Mouse (Mus musculus) spleen, adult 2 months (tissue): ENCODE data around the gene Cd2bp2. TPM values are rescaled to one million over a fixed set of nuclear protein-coding genes. Genes with fewer than 3 reads are reported as not detected.

ENCODE experiments used
- DNase-seq, 2 experiments: peaks; one replicate each; pipeline versions ENCODE4 v3.0.0 to v3.0.0-alpha.2; 2012 to 2021; ENCODE audit warnings: low spot score in 2 of 2, low read depth in 1 of 2
- H3K27ac ChIP-seq: fragments of 200-500 bp; 2 replicates; pipeline ENCODE4 v1.5.1; 2012; ENCODE audit warnings: low read length, inconsistent platforms; ENCODE audit not compliant: insufficient read depth
- H3K27me3 ChIP-seq: fragments of 200-500 bp; 2 replicates; pipeline ENCODE4 v1.6.1; 2012; ENCODE audit warnings: mild to moderate bottlenecking, moderate library complexity, low read length, inconsistent platforms; ENCODE audit not compliant: control insufficient read depth, insufficient read depth
- H3K36me3 ChIP-seq: fragments of 200-500 bp; 2 replicates; pipeline ENCODE4 v1.6.1; 2012; ENCODE audit warnings: mild to moderate bottlenecking, low read length, inconsistent platforms; ENCODE audit not compliant: control insufficient read depth, insufficient read depth
- H3K4me1 ChIP-seq: fragments of 200-500 bp; 2 replicates; pipeline ENCODE4 v1.6.1; 2011; ENCODE audit warnings: inconsistent platforms; ENCODE audit not compliant: control insufficient read depth, insufficient read depth, insufficient read length
- H3K4me3 ChIP-seq: fragments of 200-500 bp; 2 replicates; pipeline ENCODE4 v1.5.1; 2011; ENCODE audit warnings: mild to moderate bottlenecking, inconsistent platforms; ENCODE audit not compliant: insufficient read depth, insufficient read length; ENCODE audit errors: extremely low read depth
- CTCF ChIP-seq: fragments of 200-500 bp; IDR thresholded peaks from 2 replicates; pipeline ENCODE4 v1.5.1; 2011; ENCODE audit warnings: mild to moderate bottlenecking, inconsistent platforms; ENCODE audit not compliant: insufficient read depth, insufficient read length, insufficient replicate concordance; ENCODE audit errors: extremely low read depth
- POLR2A ChIP-seq: fragments of 200-500 bp; IDR thresholded peaks from 2 replicates; pipeline ENCODE4 v1.6.1; 2011; ENCODE audit warnings: low read depth, low read length, inconsistent platforms
- WGBS: fragments of 180-500 bp; shearing (Covaris S2); methylation state at CpG from one replicate; pipeline ENCODE4 v1.1.7; 2018; 5-methylcytosine and 5-hydroxymethylcytosine counted together
- polyA plus RNA-seq: library from polyadenylated mRNA; depleted of rRNA; stranded (reverse); fragments of >200 nt; gene quantifications from 2 replicates; pipeline ENCODE4 v1.2.3, GENCODE M21; 2012

Cd2bp2 gene
- polyA plus RNA-seq, 1 experiment = 22.7 TPM

- peaks cover 28% of the 10 kb centered on the region; the same call in 1 of the 2 replicates for H3K4me1 ChIP-seq
- TF ChIP-seq CTCF = no peak
- WGBS = 89% methylated on average over 12 of the region's 12 CpGs
- no peak overlapping the region for H3K27ac ChIP-seq
- H3K4me3 ChIP-seq = no peak overlapping the region
- H3K36me3 ChIP-seq = peaks cover 17% of the 10 kb centered on the region
- no peak for DNase-seq
- no peaks in the 10 kb centered on the region for H3K27me3 ChIP-seq
These were observed 16.8 kb upstream of the Cd2bp2 start for GRCm38 (mm10) chr7:127212432-127213250.

GRCm38 (mm10) chr7:127211014-127211745 lies 15.3 kb upstream of the Cd2bp2 start:
- 19% methylated on average over 5 of the region's 5 CpGs for WGBS
- Histone ChIP-seq H3K4me3 (no peak overlapping the region), H3K36me3 (peaks cover 15% of the 10 kb centered on the region), H3K27ac (peak overlapping the region; percentile 20; the same call in 1 of the 2 replicates), H3K4me1 (peaks cover 31% of the 10 kb centered on the region; the same call in 1 of the 2 replicates), H3K27me3 (no peaks in the 10 kb centered on the region)
- DNase-seq = no peak
- TF ChIP-seq CTCF (no peak), POLR2A (no peak)

DNA sequence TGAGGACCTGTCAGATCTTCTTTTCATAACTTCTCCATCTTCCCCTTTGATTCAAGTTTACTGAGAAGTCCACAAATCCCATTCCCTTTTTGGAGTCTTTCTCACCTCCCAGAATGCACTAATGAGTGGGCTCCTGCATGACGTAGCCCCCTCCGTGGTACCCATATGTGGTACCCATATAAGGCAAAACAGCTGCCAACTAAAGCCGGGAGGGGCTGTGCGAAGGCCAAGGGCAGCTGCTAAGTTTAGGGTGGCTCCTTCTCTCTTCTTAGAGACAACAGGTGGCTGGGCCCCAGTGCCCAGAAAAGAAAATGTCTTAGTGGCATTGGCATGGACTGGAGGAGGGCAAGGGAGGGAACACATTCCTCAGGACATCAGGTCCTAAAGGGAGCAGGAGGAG lies 14.4 kb upstream of the Cd2bp2 start:
- WGBS = 34% methylated on average over 4 of the region's 4 CpGs
- no peak for DNase-seq
- Histone ChIP-seq H3K4me3 (no peak overlapping the region), H3K27ac (peak overlapping the region; percentile 65), H3K4me1 (peaks cover 28% of the 10 kb centered on the region; the same call in 1 of the 2 replicates), H3K36me3 (peaks cover 15% of the 10 kb centered on the region), H3K27me3 (no peaks in the 10 kb centered on the region)
- no peak for TF ChIP-seq CTCF
- TF ChIP-seq POLR2A = no peak

DNA sequence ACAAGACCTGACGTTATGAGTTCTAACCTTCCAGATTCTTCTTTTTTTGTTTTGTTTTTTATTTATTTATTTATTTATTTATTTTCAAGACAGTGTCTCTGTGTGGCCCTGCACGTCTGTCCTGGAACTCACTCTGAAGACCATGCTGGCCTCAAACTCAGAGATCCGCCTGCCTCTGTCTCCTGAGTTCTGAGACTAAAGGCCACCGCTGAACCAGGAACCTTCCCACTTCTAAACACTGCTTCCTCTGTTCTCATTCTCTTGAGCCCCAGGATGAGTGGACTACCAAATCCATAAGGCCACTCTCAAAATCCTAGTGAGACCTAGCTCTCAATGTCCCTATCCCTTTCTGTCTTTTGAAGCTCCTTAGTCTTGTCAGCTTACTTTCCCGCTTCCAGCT lies 14.0 kb upstream of the Cd2bp2 start:
- H3K4me3 ChIP-seq = no peak overlapping the region
- peak overlapping the region; percentile 75 for H3K27ac ChIP-seq
- TF ChIP-seq POLR2A (no peak), CTCF (no peak)
- no peaks in the 10 kb centered on the region for H3K27me3 ChIP-seq
- no peak for DNase-seq
- peaks cover 25% of the 10 kb centered on the region; the same call in 1 of the 2 replicates for H3K4me1 ChIP-seq
- H3K36me3 ChIP-seq = peaks cover 12% of the 10 kb centered on the region
- 69% methylated on average over 5 of the region's 5 CpGs for WGBS

DNA sequence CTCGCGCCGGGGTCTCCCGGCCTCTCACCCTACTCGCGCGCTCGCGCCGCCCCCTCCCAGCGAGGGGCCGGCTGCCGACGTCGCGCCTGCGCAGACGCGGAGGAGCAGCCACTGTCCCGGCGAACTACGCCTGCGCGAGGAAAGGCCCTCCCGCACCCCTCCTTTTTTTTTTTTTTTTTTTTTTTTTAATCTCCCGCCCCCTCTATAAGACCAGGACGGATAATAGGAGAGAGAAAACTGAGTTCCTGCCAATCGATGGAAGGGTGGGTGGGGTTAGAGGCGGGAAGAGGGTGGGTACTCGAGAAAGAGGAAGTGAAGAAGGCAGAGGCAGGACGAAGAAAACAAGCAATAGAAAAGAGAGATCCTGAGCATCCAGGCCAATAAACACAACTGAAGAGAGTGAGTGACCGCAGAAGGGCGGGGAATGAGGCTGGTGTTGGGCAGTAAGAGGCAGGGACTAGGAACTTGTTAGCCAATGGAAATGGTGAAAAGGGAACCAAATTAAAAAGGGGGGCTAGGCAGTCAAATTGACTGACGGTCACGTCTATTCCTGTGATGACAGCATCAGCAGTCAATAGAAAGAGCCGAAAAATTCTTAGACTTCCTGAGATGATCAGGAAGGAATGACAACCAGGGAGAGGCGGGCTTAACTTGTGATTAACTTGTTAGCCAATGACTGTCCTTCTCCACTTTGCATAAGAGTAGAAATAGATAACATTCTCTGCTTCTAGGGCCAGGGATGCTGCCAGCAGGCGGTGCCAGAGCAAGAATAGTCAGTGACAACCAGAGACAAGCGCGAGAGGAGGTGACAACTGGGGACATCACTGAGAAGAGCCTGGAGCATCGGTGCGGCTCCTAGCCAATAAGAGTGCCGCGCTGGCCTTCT lies 12.9 kb upstream of the Cd2bp2 start, which contains the start of gene Mylpf:
TSS of gene Mylpf (plus strand) at position 338 of the 886 bp plus-strand sequence.
- Histone ChIP-seq H3K4me1 (peaks cover 24% of the 10 kb centered on the region; the same call in 1 of the 2 replicates), H3K27ac (peak within 1 kb of the TSS; percentile 75), H3K27me3 (no peaks in the 10 kb centered on the region), H3K36me3 (peaks cover 6% of the 10 kb centered on the region), H3K4me3 (peak within 1 kb of the TSS; percentile 92)
- DNase-seq = peak; percentile 91 to 99
- WGBS = under 1% methylated on average over 43 of the region's 44 CpGs
- TF ChIP-seq POLR2A (peak; percentile 71; the same call in 1 of the 2 replicates), CTCF (peak; percentile 49; the same call in 1 of the 2 replicates)

- H3K36me3 ChIP-seq = peaks cover 8% of the 10 kb centered on the region
- DNase-seq = no peak
- H3K27ac ChIP-seq = peak within 1 kb of the TSS; percentile 75
- no peaks in the 10 kb centered on the region for H3K27me3 ChIP-seq
- TF ChIP-seq POLR2A (no peak), CTCF (no peak)
- WGBS = 1% methylated on average over 20 of the region's 44 CpGs
- peak within 1 kb of the TSS; percentile 92 for H3K4me3 ChIP-seq
- peaks cover 24% of the 10 kb centered on the region; the same call in 1 of the 2 replicates for H3K4me1 ChIP-seq
These were observed 12.4 kb upstream of the Cd2bp2 start, which contains the start of gene Tbc1d10b for GRCm38 (mm10) chr7:127208295-127208552. Tbc1d10b (minus strand) TSS chr7:127208468.
